Mouse (Mus musculus): Measurements from ENCODE around the gene Sft2d2.

Gene Sft2d2

GRCm38 (mm10) chr1:165193880-165194661 is at the start of gene Sft2d2:
Sft2d2 (minus strand) TSS chr1:165194438.
- peak; percentile 72 for DNase-seq (ENCODE audit: low spot score)

- peak; percentile 93 for DNase-seq (ENCODE audit: low spot score)
These were observed 42.4 kb upstream of the Sft2d2 start, which contains the start of gene Tiprl for GRCm38 (mm10) chr1:165236321-165237298. Tiprl (minus strand) TSS chr1:165236996.

DNA sequence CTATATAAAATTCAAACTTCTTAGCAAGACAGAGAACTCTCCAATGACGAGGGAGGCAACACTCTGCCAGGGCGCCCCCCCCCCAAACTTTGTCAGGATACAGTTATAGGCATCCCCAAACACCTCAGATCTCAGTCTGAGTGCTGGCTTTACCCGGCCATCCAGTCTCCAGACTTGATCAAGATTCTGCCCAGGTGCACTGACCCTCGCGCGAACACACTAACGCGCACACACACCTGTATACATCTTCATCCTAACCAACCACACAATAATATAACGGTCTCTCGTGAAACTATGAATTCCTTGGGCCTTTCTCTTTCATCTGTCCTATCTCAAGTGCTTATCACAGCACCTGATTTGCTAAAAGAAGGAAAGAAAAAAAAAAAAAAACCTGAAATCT is 41.6 kb upstream of the Sft2d2 start:
- no peak for DNase-seq (ENCODE audit: low spot score)

- no peak for DNase-seq (ENCODE audit: low spot score)
These were observed 39.6 kb upstream of the Sft2d2 start for GRCm38 (mm10) chr1:165233806-165234205.

- no peak for DNase-seq (ENCODE audit: low spot score)
These were observed 36.5 kb upstream of the Sft2d2 start for GRCm38 (mm10) chr1:165230691-165231090.

DNA sequence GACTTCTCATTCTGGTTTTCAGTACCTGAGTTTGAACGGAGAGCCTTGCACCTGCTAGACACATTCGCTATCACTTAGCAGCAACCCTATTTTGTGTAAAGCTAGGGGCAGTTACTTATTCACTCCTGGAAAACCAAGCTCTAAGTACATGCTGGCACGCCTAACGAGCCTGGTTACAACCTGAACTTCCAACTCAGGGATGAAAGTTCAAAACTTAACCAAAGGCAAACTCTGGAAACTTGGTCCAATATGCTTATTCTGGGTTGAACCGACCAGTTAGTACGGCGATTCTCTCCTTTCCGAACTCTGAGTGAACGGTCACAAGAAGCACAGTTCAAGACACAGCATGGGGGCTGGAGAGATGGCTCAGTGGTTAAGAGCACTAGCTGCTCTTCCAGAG is 35.3 kb upstream of the Sft2d2 start:
- DNase-seq (ENCODE audit: low spot score) = no peak

GRCm38 (mm10) chr1:165217023-165217589 is 22.9 kb upstream of the Sft2d2 start:
- no peak for DNase-seq (ENCODE audit: low spot score)

DNA sequence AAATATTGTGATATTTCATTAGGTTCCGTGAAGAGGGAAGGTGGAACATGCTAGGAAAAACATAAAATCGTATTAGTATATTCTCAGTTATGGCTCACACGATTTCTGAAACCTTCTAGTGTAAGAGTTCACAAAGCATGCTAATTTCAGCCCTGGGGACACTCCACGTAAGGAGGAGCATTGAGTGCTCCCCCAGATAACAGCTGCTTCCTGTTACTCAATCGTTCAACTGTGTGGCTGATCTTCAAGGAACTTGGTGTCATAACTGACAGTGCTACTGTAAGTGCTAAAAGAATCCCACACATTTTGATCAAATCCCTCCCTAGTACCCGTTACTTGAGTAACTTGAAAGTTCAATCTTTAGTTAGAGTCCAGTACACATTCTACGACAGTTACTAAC is 21.6 kb upstream of the Sft2d2 start:
- no peak for DNase-seq (ENCODE audit: low spot score)

DNA sequence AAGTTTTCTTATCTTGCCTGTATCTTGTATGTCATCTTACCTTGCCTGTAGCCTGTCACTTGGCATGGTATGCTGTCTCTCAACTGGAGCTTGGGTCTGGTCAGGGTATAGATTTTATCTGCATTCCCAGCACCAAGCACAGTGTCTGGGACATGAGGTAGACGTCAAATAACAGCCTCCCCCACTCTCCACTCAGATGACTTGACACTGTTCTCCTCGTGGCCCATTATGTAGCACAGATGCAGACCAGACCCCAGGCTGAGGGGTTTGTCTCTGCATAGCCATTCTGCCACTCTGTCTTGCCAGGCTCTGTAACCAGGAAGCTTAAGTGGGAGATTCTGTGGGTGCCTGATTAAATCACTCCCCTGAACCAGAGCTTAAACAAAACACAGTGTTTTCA is 11.4 kb upstream of the Sft2d2 start:
- no peak for DNase-seq (ENCODE audit: low spot score)

DNA sequence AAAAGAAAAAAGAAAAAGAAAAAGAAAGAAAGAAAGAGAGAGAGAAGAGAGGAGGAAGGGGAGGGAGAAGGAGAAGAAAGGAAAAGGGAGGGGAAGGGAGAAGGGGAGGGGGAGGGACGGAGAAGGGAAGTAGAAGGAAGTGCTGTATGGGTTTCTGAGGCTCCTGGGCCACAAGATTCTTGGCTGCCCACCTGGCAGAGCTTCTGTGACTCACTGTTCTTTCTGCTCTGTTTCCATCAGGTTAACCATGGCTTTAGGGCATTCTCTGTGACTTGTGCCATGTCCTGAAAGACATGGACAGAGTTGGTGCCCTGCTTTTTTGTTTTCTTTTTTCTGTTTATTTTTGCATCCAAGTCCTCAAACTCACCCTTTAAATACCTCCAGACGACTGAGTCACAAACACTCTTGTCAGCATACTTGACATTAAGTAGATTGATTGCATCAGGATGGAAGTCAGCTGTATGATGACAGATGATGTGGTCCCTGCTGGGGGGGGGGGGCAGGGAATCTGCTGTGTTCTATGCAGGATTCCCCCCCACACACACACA is 9.3 kb upstream of the Sft2d2 start:
- no peak for DNase-seq (ENCODE audit: low spot score)

DNA sequence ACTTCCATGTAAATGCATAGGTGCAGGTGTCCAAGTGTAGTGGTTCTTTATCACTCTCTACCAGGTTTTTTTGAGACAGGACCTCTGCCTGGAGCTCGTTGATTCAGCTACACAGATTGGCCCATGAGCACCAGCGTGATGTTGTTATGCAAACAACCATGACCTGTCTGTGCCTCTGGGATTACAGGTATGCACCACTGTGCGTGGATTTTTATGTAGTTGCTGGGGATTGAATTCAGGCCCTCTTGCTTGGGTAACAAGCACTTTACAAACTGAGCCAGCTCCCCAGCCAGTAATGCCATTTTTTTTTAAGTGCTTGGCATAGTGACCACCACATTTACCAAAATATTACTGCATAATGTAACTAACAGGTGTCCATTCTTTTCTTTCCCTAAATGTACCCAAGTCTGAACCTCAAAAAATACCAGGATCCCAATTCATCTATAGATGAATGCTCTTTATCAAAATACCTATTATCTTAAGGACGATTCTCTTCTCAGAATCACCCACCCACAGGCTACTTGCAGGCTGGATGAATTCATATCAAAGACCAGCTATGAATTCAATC is 7.3 kb upstream of the Sft2d2 start:
- DNase-seq (ENCODE audit: low spot score) = no peak

DNA sequence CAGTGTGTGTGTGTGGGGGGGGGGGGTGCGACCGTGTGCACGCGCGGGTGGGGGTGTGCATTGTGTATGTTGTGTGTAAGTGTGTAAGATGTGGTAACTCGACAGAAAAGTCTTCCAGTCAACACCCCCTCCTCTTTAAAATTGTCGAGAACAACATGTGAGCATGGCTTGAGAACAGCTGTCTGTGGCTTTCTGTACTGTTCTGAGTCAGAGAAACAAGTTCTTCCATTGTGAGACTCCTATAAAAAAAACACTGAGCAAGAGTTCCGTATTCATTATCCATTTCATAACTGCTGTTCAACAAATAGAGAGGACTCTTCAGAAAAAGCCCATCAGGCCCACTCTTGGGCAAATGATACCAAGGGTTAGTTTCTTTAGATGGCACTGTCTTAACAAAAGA is 6.5 kb upstream of the Sft2d2 start:
- no peak for DNase-seq (ENCODE audit: low spot score)

DNA sequence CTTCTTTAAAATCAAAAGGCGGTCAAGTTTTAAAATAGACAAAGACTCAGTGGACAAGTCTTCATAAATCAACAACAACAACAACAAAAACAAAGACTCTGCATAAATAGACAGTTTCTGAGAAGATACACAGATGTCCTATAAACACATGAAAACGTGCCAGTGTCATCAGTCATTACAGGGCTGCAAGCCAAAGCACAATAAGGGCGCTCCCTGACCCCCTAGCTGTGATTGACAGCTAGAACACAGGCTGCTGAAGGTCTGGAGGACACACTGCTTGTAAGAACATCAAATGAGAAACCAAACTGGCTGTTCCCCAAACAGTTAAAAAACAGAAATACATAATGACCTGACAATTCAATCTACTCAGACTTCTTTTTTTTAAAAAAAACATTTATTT is 5.4 kb upstream of the Sft2d2 start:
- DNase-seq (ENCODE audit: low spot score) = no peak

- DNase-seq (ENCODE audit: low spot score) = no peak
These were observed 4.7 kb upstream of the Sft2d2 start for GRCm38 (mm10) chr1:165198951-165199350.

- no peak for DNase-seq (ENCODE audit: low spot score)
These were observed 3.6 kb upstream of the Sft2d2 start for GRCm38 (mm10) chr1:165197875-165198274.

GRCm38 (mm10) chr1:165195396-165195960 is 1.2 kb upstream of the Sft2d2 start:
- no peak for DNase-seq (ENCODE audit: low spot score)

DNA sequence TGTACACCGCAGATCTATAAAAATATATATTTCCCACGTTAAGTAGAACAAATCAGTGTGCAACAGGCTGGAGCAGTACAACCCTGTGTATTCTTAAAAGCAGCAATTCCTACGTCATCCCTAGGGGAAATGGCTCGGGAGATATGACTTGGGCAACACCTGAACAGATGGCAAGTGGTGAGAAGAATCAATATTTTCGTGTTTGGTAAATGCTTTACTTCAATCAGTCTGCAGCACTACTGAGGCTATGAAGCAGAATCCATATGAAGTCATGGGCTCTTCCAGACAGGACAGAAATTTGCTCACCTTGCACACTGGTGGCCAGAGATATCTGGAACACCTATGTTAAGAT is 400 bp upstream of the Sft2d2 start:
- no peak for DNase-seq (ENCODE audit: low spot score)

DNA sequence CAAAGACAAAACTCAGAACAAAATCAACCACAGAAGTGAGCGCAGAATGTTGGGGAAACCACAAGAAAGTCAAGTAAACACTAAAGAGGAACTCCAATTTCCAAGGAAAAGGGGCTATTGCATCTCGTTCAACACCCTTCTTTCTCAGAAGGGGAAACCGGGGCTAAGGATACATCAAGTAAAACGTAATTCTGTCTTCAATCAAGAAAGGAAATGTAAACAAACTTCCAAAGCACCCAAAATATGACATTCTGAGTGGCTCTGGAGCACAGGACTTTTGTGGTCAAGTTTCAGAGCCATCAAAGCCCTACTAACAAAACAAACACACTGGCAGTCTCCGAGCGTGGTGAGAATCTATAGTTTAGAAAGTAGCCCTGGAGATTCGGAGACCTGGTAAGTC is 812 bp downstream of the Sft2d2 start:
- DNase-seq (ENCODE audit: low spot score) = no peak

GRCm38 (mm10) chr1:165192714-165193264 is 1.4 kb downstream of the Sft2d2 start:
- no peak for DNase-seq (ENCODE audit: low spot score)

DNA sequence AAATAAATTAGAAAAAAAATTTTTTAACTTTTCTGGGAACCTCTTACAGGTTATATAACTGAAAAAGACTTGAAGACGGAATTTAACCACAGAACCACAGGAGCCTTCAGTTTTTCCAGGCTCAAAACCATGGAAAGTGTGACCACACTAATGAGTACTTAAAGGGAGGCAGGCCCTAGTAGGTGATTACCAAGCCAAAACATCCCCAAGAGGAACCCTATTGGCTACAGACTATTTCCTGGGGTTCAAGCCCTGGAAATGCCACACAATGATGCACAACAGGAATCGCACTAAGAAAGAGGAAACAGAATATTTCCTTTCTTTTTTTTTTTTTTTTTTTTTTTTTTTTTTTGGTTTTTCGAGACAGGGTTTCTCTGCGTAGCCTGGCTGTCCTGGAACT is 2.1 kb downstream of the Sft2d2 start:
- no peak for DNase-seq (ENCODE audit: low spot score)

GRCm38 (mm10) chr1:165191611-165192010 is 2.6 kb downstream of the Sft2d2 start:
- no peak for DNase-seq (ENCODE audit: low spot score)
